ENCODE assay signal across 21 mouse cellular contexts in genomic region chr5:54070549-54070948, GRCm38 (mm10).
DNase-seq lines count a peak whose midpoint lies in the region; ATAC-seq lines count a peak whose summit lies in the region.
"Had no signal": no experiment of that assay in that cellular context is flagged by ENCODE, and none has a peak within 500 bp of the region (broad histone marks: within the 10 kb centered on the region; RNA-seq: fewer than 3 reads in every experiment).

No protein-coding gene starts in this region.

- no peak for ATAC-seq in heart, embryonic 11.5 days (replicated peaks; ENCODE audit: insufficient number of reproducible peaks, low FRiP score, low TSS enrichment)
- ATAC-seq in kidney, embryonic 16.5 days (ENCODE audit: low FRiP score, low TSS enrichment), result no peak
- ATAC-seq: CD4-positive, CD25-positive, alpha-beta regulatory T cell, adult 4 months; forebrain, embryonic 15.5 days had no signal

- WGBS in heart, embryonic 11.5 days (ENCODE audit: insufficient replicate concordance), result 90% methylated on average over 2 of the region's 2 CpGs
- 89% methylated on average over 2 of the region's 2 CpGs for WGBS in kidney, embryonic 16.5 days

- no peak overlapping the region for H3K4me3 ChIP-seq in heart, embryonic 11.5 days (ENCODE audit: low read depth, low read length)
- no peak overlapping the region for H3K4me3 ChIP-seq in kidney, embryonic 16.5 days (ENCODE audit: low read length)
- H3K4me3 ChIP-seq: embryonic facial prominence, embryonic 10.5 days; forebrain, embryonic 15.5 days; heart, adult 2 months; heart, embryonic 13.5 days; hindbrain, embryonic 15.5 days had no signal

- peak; percentile 62 for DNase-seq in A20 (ENCODE audit: low read depth, low spot score)
- peak; percentile 21 for DNase-seq in MEL-GATA-1-ER (ENCODE audit: extremely low read depth, low read depth)
- DNase-seq in induced T-regulatory cell, adult 2 months (ENCODE audit: low read depth), result peak; percentile 26
- peak; percentile 35 for DNase-seq in splenic B cell, adult 2 months (ENCODE audit: low read depth, low spot score)
- DNase-seq in layer of hippocampus, adult 18-20 months (ENCODE audit: low spot score in 2 of 2), result no peak
- DNase-seq: adrenal gland, adult 2 months; adrenal gland, postnatal 25 days; cerebellum, adult 18-20 months; cerebellum, adult 9-11 months; cerebellum, postnatal 36 days; gastrocnemius, postnatal 10 days; heart, adult 2 months; heart, postnatal 4 days; kidney, adult 11 months had no signal

- H3K27ac ChIP-seq in heart, embryonic 11.5 days (ENCODE audit: low read depth, low read length), result no peak overlapping the region
- no peak overlapping the region for H3K27ac ChIP-seq in kidney, embryonic 16.5 days (ENCODE audit: low read length)
- H3K27ac ChIP-seq: embryonic facial prominence, embryonic 10.5 days; forebrain, embryonic 15.5 days; heart, adult 2 months; heart, embryonic 13.5 days; hindbrain, embryonic 15.5 days had no signal

- H3K9ac ChIP-seq in heart, embryonic 11.5 days (ENCODE audit: low read depth, low read length), result no peak overlapping the region
- no peak overlapping the region for H3K9ac ChIP-seq in kidney, embryonic 16.5 days (replicated peaks; ENCODE audit: low read length)
- H3K9ac ChIP-seq: forebrain, embryonic 15.5 days; heart, embryonic 13.5 days; hindbrain, embryonic 15.5 days had no signal

- no peak overlapping the region for H3K4me2 ChIP-seq in heart, embryonic 11.5 days
- no peak overlapping the region for H3K4me2 ChIP-seq in kidney, embryonic 16.5 days (replicated peaks; ENCODE audit: low read depth, low read length)
- H3K4me2 ChIP-seq: forebrain, embryonic 15.5 days; heart, embryonic 13.5 days; hindbrain, embryonic 15.5 days had no signal

- no peaks in the 10 kb centered on the region for H3K9me3 ChIP-seq in heart, embryonic 11.5 days (replicated peaks; ENCODE audit: control insufficient read depth, low read length)
- no peaks in the 10 kb centered on the region for H3K9me3 ChIP-seq in kidney, embryonic 16.5 days (ENCODE audit: low read length)
- H3K9me3 ChIP-seq: embryonic facial prominence, embryonic 10.5 days; forebrain, embryonic 15.5 days; heart, embryonic 13.5 days; hindbrain, embryonic 15.5 days had no signal

- no peaks in the 10 kb centered on the region for H3K27me3 ChIP-seq in splenic B cell, adult 2 months (ENCODE audit: control insufficient read depth, insufficient read depth, low read length, poor library complexity, severe bottlenecking)
- H3K27me3 ChIP-seq in heart, embryonic 11.5 days (ENCODE audit: control insufficient read depth, insufficient read depth, low read length), result no peaks in the 10 kb centered on the region
- no peaks in the 10 kb centered on the region for H3K27me3 ChIP-seq in kidney, embryonic 16.5 days (ENCODE audit: insufficient read depth, low read length)
- H3K27me3 ChIP-seq: forebrain, embryonic 15.5 days; heart, embryonic 13.5 days; hindbrain, embryonic 15.5 days had no signal

- peaks cover 5% of the 10 kb centered on the region; the same call in 1 of the 2 replicates for H3K4me1 ChIP-seq in heart, embryonic 11.5 days (ENCODE audit: control insufficient read depth, insufficient read depth, low read length)
- H3K4me1 ChIP-seq in kidney, embryonic 16.5 days (ENCODE audit: insufficient read depth, low read length), result peaks cover 11% of the 10 kb centered on the region
- H3K4me1 ChIP-seq: embryonic facial prominence, embryonic 10.5 days had no signal

- 0 out of 2 replicates have a peak, but pooled peaks cover 2% of the 10 kb centered on the region for H3K36me3 ChIP-seq in splenic B cell, adult 2 months (ENCODE audit: control insufficient read depth, insufficient read depth, low read length, poor library complexity, severe bottlenecking)
- no peaks in the 10 kb centered on the region for H3K36me3 ChIP-seq in heart, embryonic 11.5 days (ENCODE audit: control insufficient read depth, insufficient read depth, low read length)
- H3K36me3 ChIP-seq in kidney, embryonic 16.5 days (ENCODE audit: insufficient read depth, low read length), result 0 out of 2 replicates have a peak, but pooled peaks cover under 1% of the 10 kb centered on the region
- H3K36me3 ChIP-seq: embryonic facial prominence, embryonic 10.5 days; forebrain, embryonic 15.5 days; heart, embryonic 13.5 days; hindbrain, embryonic 15.5 days had no signal

Comparison
In these comparisons a context has a peak if more than half of its experiments do, and no peak if none do; other contexts are left out.
1. DNase-seq: peak in A20 (single experiment), MEL-GATA-1-ER (single experiment), induced T-regulatory cell, adult 2 months (single experiment) and splenic B cell, adult 2 months (single experiment); none in layer of hippocampus, adult 18-20 months (0 of 2).